Mouse (Mus musculus) cerebellum, adult 2 months (tissue): ENCODE measurements at regions not wholly inside any gene's neighbourhood (a gene's known extent, or its start where the extent isn't known, plus 50 kb on each side); places are given as distances from the start of the nearest gene placed in this dataset.

Source experiments
- DNase-seq, 2 experiments: peaks; one replicate each; pipeline ENCODE4 v3.0.0; 2021
- H3K27ac ChIP-seq: fragments of 200-500 bp; 2 replicates; pipeline ENCODE4 v1.5.1; 2012; ENCODE audit warnings: low read length, control low read depth, inconsistent platforms; ENCODE audit not compliant: insufficient read depth
- H3K27me3 ChIP-seq: fragments of 200-500 bp; 2 replicates; pipeline ENCODE4 v1.6.1; 2012; ENCODE audit warnings: inconsistent platforms, mild to moderate bottlenecking, low read length, moderate library complexity; ENCODE audit not compliant: control insufficient read depth, insufficient read depth
- H3K4me1 ChIP-seq: fragments of 200-500 bp; 2 replicates; pipeline ENCODE4 v1.6.1; 2011; ENCODE audit warnings: low read length; ENCODE audit not compliant: control insufficient read depth, insufficient read depth
- H3K4me3 ChIP-seq: fragments of 200-500 bp; replicated peaks from 2 replicates; pipeline ENCODE3; 2011; ENCODE audit warnings: mild to moderate bottlenecking, low read depth, low read length, control low read depth; ENCODE audit not compliant: insufficient read depth
- CTCF ChIP-seq: fragments of 200-500 bp; IDR thresholded peaks from 2 replicates; pipeline ENCODE4 v1.5.1; 2011; ENCODE audit warnings: low read depth, mild to moderate bottlenecking, control low read depth, low read length, moderate library complexity, borderline replicate concordance; ENCODE audit not compliant: insufficient read depth
- POLR2A ChIP-seq: fragments of 200-500 bp; IDR thresholded peaks from 2 replicates; pipeline ENCODE4 v1.6.1; 2011; ENCODE audit warnings: low read length, control low read depth, borderline replicate concordance; ENCODE audit not compliant: insufficient read depth
- WGBS: fragments of 180-500 bp; shearing (Covaris S2); methylation state at CpG from one replicate; pipeline ENCODE4 v1.1.7; 2018; 5-methylcytosine and 5-hydroxymethylcytosine counted together

DNA sequence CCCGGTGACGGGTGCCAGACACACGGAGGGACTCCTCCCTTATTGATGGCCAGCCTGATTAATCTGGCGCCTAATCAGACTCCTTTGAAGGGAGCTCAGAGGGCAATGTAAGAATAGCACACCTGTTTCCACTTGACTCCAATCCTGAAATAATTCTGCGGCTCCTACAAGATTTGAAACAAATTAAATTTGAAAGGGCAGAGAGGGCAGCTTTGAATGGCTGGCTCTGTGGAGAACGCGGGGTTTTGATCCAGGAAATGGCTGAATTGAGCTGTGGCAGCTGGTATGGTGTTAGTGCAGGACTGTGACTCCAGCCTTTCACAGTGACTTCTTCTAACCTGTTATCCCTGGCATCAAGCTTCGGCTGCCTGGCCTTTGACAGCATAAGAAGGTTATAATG lies 232.0 kb upstream of the Mpped2 start:
- Histone ChIP-seq H3K4me1 (no peaks in the 10 kb centered on the region), H3K4me3 (no peak overlapping the region), H3K27me3 (no peaks in the 10 kb centered on the region), H3K27ac (no peak overlapping the region)
- DNase-seq: no peak
- TF ChIP-seq CTCF: no peak
- no peak for TF ChIP-seq POLR2A
- WGBS: 58% methylated on average over 8 of the region's 8 CpGs

DNA sequence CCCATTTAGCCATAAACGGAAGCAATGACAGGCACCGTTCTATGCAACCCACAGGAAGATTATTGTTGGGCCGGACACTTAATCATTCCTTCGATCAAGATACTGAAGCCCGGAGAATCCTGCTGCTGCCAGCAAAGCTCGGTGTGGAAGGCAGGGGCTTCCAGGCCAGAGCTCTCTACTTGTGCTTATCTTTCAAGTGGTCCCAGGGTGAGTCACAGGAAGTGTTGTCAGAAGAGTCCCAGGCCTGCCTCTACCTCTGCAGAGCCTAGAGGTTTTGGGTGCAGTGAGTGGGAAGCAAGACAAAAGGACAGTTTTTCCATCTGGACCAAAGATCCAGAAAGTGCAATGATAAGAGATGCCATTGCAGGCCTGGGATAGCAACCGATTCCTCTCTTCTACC lies 231.6 kb upstream of the Mpped2 start:
- WGBS: 90% methylated on average over 7 of the region's 7 CpGs
- Histone ChIP-seq H3K4me3 (no peak overlapping the region), H3K27ac (no peak overlapping the region), H3K4me1 (no peaks in the 10 kb centered on the region), H3K27me3 (no peaks in the 10 kb centered on the region)
- DNase-seq: no peak
- TF ChIP-seq CTCF (no peak), POLR2A (no peak)

DNA sequence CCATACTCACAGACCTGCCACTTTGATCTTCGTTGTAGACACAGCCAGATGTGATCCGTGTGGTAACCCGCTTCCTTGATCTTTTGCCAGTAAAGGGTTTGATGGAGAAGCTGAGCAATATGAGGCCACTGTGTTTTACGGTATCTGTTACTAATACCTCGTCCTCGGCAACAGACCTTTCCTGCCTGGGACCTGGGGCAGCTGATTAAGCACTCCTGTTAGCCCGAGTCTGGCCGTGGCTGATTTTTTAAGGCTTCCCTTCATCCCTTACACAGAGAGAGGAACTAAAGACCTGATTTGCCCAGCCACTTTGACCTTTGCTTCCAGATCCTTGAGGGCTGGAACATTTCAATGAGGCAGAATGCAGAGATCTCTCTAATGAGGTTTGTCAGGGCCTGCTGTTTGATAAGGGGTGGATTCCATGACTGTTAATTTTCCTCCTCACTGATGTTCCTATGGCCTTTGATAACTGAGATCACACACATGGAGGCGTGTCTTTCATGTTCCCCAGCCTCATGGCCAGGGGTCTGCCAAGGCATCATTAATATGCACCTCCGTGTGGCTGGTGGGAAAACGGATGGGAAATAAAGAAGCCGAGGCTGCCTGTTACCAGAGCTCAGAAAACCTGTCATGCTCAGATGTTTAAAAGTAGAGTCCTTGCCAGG lies 231.0 kb upstream of the Mpped2 start:
- no peaks in the 10 kb centered on the region for H3K27me3 ChIP-seq
- no peak for DNase-seq
- no peaks in the 10 kb centered on the region for H3K4me1 ChIP-seq
- H3K4me3 ChIP-seq: no peak overlapping the region
- H3K27ac ChIP-seq: no peak overlapping the region
- no peak for TF ChIP-seq CTCF
- TF ChIP-seq POLR2A: no peak
- WGBS: 78% methylated on average over 12 of the region's 12 CpGs

DNA sequence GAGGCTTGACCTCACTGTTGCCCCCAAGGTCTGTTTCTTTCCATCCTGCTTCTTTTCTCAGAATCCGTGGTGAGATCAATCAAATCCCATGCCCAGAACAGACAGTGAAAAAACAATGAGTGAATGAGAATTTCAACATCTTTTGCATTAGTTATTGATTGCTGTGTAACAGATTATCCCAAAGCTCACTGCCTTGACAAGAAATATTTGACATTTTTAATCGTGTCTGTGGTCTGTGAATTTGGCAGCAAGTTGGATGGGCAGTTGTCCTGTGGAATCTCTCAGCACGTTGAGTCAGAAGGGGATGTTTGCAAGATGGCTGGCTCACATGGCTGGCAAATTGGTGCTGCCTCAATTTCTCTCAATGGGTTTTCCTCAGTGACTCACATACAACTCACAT lies 228.0 kb upstream of the Mpped2 start:
- no peak for TF ChIP-seq CTCF
- no peak for TF ChIP-seq POLR2A
- WGBS: 55% methylated on average over 3 of the region's 3 CpGs
- Histone ChIP-seq H3K27ac (no peak overlapping the region), H3K4me3 (no peak overlapping the region), H3K4me1 (no peaks in the 10 kb centered on the region), H3K27me3 (no peaks in the 10 kb centered on the region)
- DNase-seq: no peak

DNA sequence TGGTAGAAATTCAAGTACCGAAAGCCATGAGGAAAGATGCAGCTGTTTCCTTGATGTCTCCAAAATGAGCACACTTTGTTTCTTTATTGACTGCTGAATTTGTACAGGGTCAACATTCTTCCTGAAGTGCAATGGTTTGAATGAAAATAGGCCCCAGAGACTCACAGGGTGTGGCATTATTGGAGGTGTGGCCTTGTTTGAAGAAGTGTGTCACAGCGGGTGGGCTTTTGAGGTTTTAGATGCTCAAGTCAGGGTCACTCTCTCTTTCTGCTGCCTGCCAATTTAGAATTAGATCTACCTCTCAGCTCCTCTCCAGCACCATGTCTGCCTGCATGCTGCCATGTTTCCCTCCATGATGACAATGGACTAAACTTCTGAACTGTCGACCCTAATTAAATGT lies 227.2 kb upstream of the Mpped2 start:
- no peak for TF ChIP-seq CTCF
- no peak for TF ChIP-seq POLR2A
- no peak for DNase-seq
- Histone ChIP-seq H3K27ac (no peak overlapping the region), H3K4me1 (no peaks in the 10 kb centered on the region), H3K27me3 (no peaks in the 10 kb centered on the region), H3K4me3 (no peak overlapping the region)
- WGBS: 81% methylated on average over 3 of the region's 3 CpGs

DNA sequence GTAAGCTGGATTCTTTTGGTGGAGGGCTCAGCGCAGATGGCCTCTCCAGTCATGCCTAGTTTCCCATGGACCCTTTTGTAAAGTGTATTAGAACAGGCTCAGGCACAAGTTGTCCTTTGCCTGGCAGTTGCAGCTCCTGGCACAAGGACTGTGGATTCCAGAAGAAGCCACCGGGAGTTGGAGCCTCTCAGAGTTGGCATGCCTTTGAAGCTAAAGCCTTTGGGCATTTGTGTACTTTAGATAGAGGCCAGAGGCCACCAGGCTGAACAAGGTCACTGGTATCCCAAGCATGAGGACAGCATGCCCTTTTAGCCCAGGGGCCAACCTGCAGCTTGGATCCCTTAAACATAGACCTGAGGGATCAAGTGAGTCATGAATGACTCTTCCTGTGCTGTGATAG lies 223.9 kb upstream of the Mpped2 start:
- 71% methylated on average over 2 of the region's 2 CpGs for WGBS
- H3K4me3 ChIP-seq: no peak overlapping the region
- no peaks in the 10 kb centered on the region for H3K27me3 ChIP-seq
- no peak overlapping the region for H3K27ac ChIP-seq
- no peaks in the 10 kb centered on the region for H3K4me1 ChIP-seq
- no peak for DNase-seq
- TF ChIP-seq CTCF (no peak), POLR2A (no peak)

DNA sequence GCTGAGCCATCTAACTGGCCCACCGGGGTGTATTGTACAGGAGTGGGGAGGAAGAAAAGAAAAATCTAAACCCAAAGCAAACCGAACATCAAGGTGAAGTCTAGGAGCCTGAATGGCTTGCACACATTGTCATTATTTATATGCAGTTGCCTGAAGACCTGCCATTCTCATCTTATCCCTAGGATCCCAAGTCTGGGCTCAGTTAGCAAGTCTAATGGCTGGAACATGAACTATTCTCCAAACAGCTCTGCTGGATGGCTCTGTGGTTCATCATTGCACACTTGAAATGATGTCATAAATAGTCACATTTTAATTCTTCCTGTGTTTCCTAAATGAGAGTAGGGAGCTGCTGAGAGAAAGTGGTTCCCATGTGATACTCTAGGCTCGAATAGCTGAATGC lies 219.6 kb upstream of the Mpped2 start:
- no peaks in the 10 kb centered on the region for H3K4me1 ChIP-seq
- TF ChIP-seq CTCF (no peak), POLR2A (no peak)
- no peaks in the 10 kb centered on the region for H3K27me3 ChIP-seq
- 88% methylated on average over 3 of the region's 3 CpGs for WGBS
- H3K27ac ChIP-seq: no peak overlapping the region
- no peak overlapping the region for H3K4me3 ChIP-seq
- no peak for DNase-seq

DNA sequence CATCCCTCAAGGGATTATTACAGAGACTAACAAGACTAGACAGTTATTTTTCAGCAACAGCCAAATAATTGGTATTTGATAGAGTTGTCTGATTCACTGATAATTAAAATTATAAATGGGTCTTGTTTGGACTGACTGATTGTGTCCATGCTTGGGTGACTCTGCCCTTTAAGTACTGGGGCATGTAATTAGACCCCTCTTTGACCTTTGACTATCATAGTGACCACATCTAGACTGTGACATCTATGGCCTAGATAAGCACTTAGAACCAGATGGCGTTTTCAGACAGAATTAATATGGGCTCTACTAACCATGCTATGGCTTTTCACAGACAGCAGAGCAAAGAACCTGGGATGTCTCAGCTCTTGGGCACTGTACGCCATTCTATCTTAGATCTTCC lies 215.1 kb upstream of the Mpped2 start:
- 84% methylated on average over 2 of the region's 2 CpGs for WGBS
- no peaks in the 10 kb centered on the region for H3K27me3 ChIP-seq
- DNase-seq: no peak
- no peak overlapping the region for H3K4me3 ChIP-seq
- H3K4me1 ChIP-seq: no peaks in the 10 kb centered on the region
- H3K27ac ChIP-seq: no peak overlapping the region
- TF ChIP-seq POLR2A: no peak
- no peak for TF ChIP-seq CTCF
